Mouse (Mus musculus): ENCODE results near the gene Cfap61. TPM values are rescaled to one million over a fixed set of nuclear protein-coding genes. Genes with fewer than 3 reads are reported as not detected.

Cfap61 gene
- total and polyA plus RNA-seq, 3 experiments: 0.13 TPM; not detected in 2

DNA sequence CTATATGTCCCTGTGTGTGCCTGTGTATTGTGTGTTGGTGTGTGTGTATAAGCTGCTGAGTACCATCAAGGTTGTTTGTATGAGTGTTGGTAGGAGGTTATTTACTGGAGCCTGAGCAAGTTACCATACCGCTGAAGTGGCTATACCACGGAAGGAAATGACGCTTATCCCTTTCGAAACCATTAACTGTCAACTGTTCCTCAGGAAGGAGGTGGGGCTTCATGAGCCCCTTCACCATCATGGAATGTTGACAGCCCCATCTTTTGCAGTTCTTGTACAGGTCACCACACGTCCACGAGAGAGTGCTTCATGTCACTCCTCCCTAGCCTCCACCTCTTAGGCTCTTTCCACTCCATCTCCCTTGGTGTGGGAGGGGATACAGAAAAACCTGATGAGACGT is 263.4 kb downstream of the Cfap61 start:
- no peak overlapping the region for H3K4me3 ChIP-seq (ENCODE audit: control insufficient read depth in 1 of 2, insufficient read depth in 1 of 2, low read depth in 2 of 2, low read length in 2 of 2)
- no peaks in the 10 kb centered on the region for H3K27me3 ChIP-seq (ENCODE audit: control insufficient read depth in 1 of 2, insufficient read depth in 2 of 2, low read length in 2 of 2)
- no peak overlapping the region for H3K9ac ChIP-seq (ENCODE audit: control insufficient read depth, low read depth, low read length, poor library complexity, severe bottlenecking)
- no peaks in the 10 kb centered on the region for H3K36me3 ChIP-seq (ENCODE audit: control insufficient read depth in 1 of 2, insufficient read depth in 2 of 2, low read length in 2 of 2)
- no peak for DNase-seq (ENCODE audit: low read depth, low spot score)
- H3K27ac ChIP-seq (ENCODE audit: control insufficient read depth, low read depth, low read length): no peak overlapping the region
- no peaks in the 10 kb centered on the region for H3K4me1 ChIP-seq (ENCODE audit: control insufficient read depth in 1 of 2, insufficient read depth in 2 of 2, low read length in 2 of 2)
- no peaks in the 10 kb centered on the region for H3K9me3 ChIP-seq (replicated peaks; ENCODE audit: insufficient read depth, low read length)
- H3K79me2 ChIP-seq (ENCODE audit: control insufficient read depth, insufficient read depth, low read length, poor library complexity): no peaks in the 10 kb centered on the region
- TF ChIP-seq POLR2A (IDR thresholded peaks at IDR 0.05; ENCODE audit: control insufficient read depth in 1 of 2, insufficient read depth in 1 of 2, low read depth in 1 of 2, low read length in 2 of 2, poor library complexity in 1 of 2) (no peak), USF2 (IDR thresholded peaks at IDR 0.05; ENCODE audit: borderline replicate concordance in 1 of 2, insufficient read depth in 1 of 2, low read depth in 1 of 2, low read length in 2 of 2) (no peak), SIN3A (IDR thresholded peaks at IDR 0.05; ENCODE audit: low read length) (no peak), KAT2A (conservative IDR thresholded peaks at IDR 0.05; ENCODE audit: low read depth, low read length) (no peak), CHD1 (IDR thresholded peaks at IDR 0.05; ENCODE audit: low read depth, low read length) (no peak), ETS1 (IDR thresholded peaks at IDR 0.05; ENCODE audit: low read depth, low read length) (no peak), USF1 (IDR thresholded peaks at IDR 0.05; ENCODE audit: low read depth, low read length) (no peak), ELF1 (IDR thresholded peaks at IDR 0.05; ENCODE audit: low read depth, low read length) (no peak), CHD2 (IDR thresholded peaks at IDR 0.05; ENCODE audit: low read length) (no peak)

DNA sequence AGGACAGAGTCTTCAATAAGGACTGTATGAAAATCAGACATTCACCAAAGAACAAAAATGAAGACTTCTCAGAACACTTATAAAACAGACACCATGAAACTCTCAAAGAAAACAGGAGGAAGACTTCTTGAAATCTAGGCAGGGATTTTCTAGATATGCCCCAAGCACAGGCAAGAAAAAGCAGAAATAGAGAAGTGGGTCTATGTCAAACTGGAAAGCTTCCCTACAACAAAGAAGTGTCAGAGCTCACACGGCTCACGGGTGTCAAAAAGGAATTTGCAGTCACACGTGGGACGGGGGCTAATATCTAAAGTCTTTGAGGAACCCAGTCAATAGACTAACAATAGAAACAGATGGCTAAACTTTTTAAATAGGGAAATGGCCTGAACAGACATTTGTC is 276.4 kb downstream of the Cfap61 start:
- H3K27me3 ChIP-seq (ENCODE audit: control insufficient read depth in 1 of 2, insufficient read depth in 2 of 2, low read length in 2 of 2): no peaks in the 10 kb centered on the region; a peak in 1 of 4 replicates
- peak; percentile 9 for DNase-seq (ENCODE audit: low read depth, low spot score)
- no peak overlapping the region for H3K27ac ChIP-seq (ENCODE audit: control insufficient read depth, low read depth, low read length)
- H3K4me1 ChIP-seq (ENCODE audit: control insufficient read depth in 1 of 2, insufficient read depth in 2 of 2, low read length in 2 of 2): peaks cover 0 to 10% of the 10 kb centered on the region in 2 experiments; a peak in 2 of 4 replicates
- no peak for TF ChIP-seq MYB (IDR thresholded peaks at IDR 0.05; ENCODE audit: low read depth, low read length)
- TF ChIP-seq ELF1 (IDR thresholded peaks at IDR 0.05; ENCODE audit: low read depth, low read length): no peak
- no peak for TF ChIP-seq SMC3 (IDR thresholded peaks at IDR 0.05; ENCODE audit: low read depth, low read length)
- TF ChIP-seq MXI1 (IDR thresholded peaks at IDR 0.05; ENCODE audit: low read depth, low read length): no peak
- TF ChIP-seq SIN3A (IDR thresholded peaks at IDR 0.05; ENCODE audit: low read length): no peak
- no peak for TF ChIP-seq EP300 (IDR thresholded peaks at IDR 0.05; ENCODE audit: low read depth in 1 of 2, low read length in 2 of 2)
- TF ChIP-seq CHD1 (IDR thresholded peaks at IDR 0.05; ENCODE audit: low read depth, low read length): no peak
- no peak for TF ChIP-seq NRF1 (IDR thresholded peaks at IDR 0.05; ENCODE audit: insufficient read depth, low read depth, low read length, poor library complexity, severe bottlenecking)
- no peak for TF ChIP-seq BHLHE40 (IDR thresholded peaks at IDR 0.05; ENCODE audit: borderline replicate concordance, low read depth, low read length)
- no peak for TF ChIP-seq GABPA (IDR thresholded peaks at IDR 0.05; ENCODE audit: low read depth, low read length)
- no peak for TF ChIP-seq ZNF384 (IDR thresholded peaks at IDR 0.05; ENCODE audit: low read depth, low read length)
- no peak for TF ChIP-seq JUND (IDR thresholded peaks at IDR 0.05; ENCODE audit: low read depth, low read length)
- no peak overlapping the region for H3K4me3 ChIP-seq (ENCODE audit: control insufficient read depth in 1 of 2, insufficient read depth in 1 of 2, low read depth in 2 of 2, low read length in 2 of 2)
- no peaks in the 10 kb centered on the region for H3K79me2 ChIP-seq (ENCODE audit: control insufficient read depth, insufficient read depth, low read length, poor library complexity)
- H3K36me3 ChIP-seq (ENCODE audit: control insufficient read depth in 1 of 2, insufficient read depth in 2 of 2, low read length in 2 of 2): 0 out of 4 replicates have a peak, but pooled peaks cover 0 to 3% of the 10 kb centered on the region in 2 experiments
- no peak overlapping the region for H3K9ac ChIP-seq (ENCODE audit: control insufficient read depth, low read depth, low read length, poor library complexity, severe bottlenecking)
- H3K9me3 ChIP-seq (replicated peaks; ENCODE audit: insufficient read depth, low read length): no peaks in the 10 kb centered on the region

Measured in MEL (cell line).